Mouse (Mus musculus) ES-Bruce4 (cell line): Measurements from ENCODE around the gene Frmd4a. TPM values are rescaled to one million over a fixed set of nuclear protein-coding genes. Genes with fewer than 3 reads are reported as not detected.

Experiments used
- H3K27ac ChIP-seq: 2 replicates; pipeline ENCODE4 v1.5.1; 2012; ENCODE audit warnings: low read length, inconsistent platforms; ENCODE audit not compliant: insufficient read depth
- H3K27me3 ChIP-seq: 2 replicates; pipeline ENCODE4 v1.6.1; 2012; ENCODE audit warnings: mild to moderate bottlenecking, low read length, inconsistent platforms; ENCODE audit not compliant: control insufficient read depth, poor library complexity, insufficient read depth, severe bottlenecking
- H3K36me3 ChIP-seq: 2 replicates; pipeline ENCODE4 v1.6.1; 2012; ENCODE audit warnings: inconsistent platforms, mild to moderate bottlenecking, low read length, moderate library complexity; ENCODE audit not compliant: control insufficient read depth, poor library complexity, insufficient read depth, severe bottlenecking
- H3K4me1 ChIP-seq: one replicate; pipeline ENCODE4 v1.8.1; 2011; ENCODE audit warnings: low read length; ENCODE audit not compliant: control insufficient read depth, insufficient read depth
- H3K4me3 ChIP-seq: 2 replicates; pipeline ENCODE4 v1.5.1; 2011; ENCODE audit warnings: low read depth, mild to moderate bottlenecking, low read length
- H3K9ac ChIP-seq: 2 replicates; pipeline ENCODE4 v1.6.1; 2012; ENCODE audit warnings: low read depth, mild to moderate bottlenecking, inconsistent platforms; ENCODE audit not compliant: poor library complexity, severe bottlenecking
- H3K9me3 ChIP-seq: replicated peaks from 2 replicates; pipeline ENCODE4 v1.6.1; 2012; ENCODE audit warnings: mild to moderate bottlenecking, low read length, inconsistent platforms; ENCODE audit not compliant: control insufficient read depth, poor library complexity, insufficient read depth, severe bottlenecking
- CTCF ChIP-seq: IDR thresholded peaks from one replicate; pipeline ENCODE4 v1.8.1; 2011; ENCODE audit warnings: low read depth, low read length
- EP300 ChIP-seq: IDR thresholded peaks from 2 replicates; pipeline ENCODE4 v1.6.1; 2011; ENCODE audit warnings: low read depth, low read length; ENCODE audit not compliant: insufficient read depth
- POLR2A ChIP-seq: IDR thresholded peaks from one replicate; pipeline ENCODE4 v1.8.1; 2011; ENCODE audit warnings: low read length; ENCODE audit not compliant: insufficient read depth
- polyA plus RNA-seq: library from polyadenylated mRNA; stranded (reverse); fragments of >200 nt; gene quantifications from 2 replicates; pipeline ENCODE4 v1.2.4, GENCODE M21; 2011; ENCODE audit warnings: low read depth; ENCODE audit not compliant: missing spikeins, insufficient read depth, insufficient read length

Gene Frmd4a
- polyA plus RNA-seq, 1 experiment, result 5.6 TPM

- Histone ChIP-seq H3K27me3 (no peaks in the 10 kb centered on the region), H3K4me1 (no peaks in the 10 kb centered on the region), H3K27ac (no peak overlapping the region), H3K9ac (no peak overlapping the region), H3K36me3 (no peaks in the 10 kb centered on the region), H3K9me3 (no peaks in the 10 kb centered on the region), H3K4me3 (no peak overlapping the region)
- TF ChIP-seq EP300 (no peak), CTCF (no peak), POLR2A (no peak)
These were observed 167.5 kb downstream of the Frmd4a start for GRCm38 (mm10) chr2:4184991-4185390.

- H3K36me3 ChIP-seq, result no peaks in the 10 kb centered on the region
- H3K9ac ChIP-seq, result no peak overlapping the region
- H3K27ac ChIP-seq, result no peak overlapping the region
- H3K27me3 ChIP-seq, result no peaks in the 10 kb centered on the region
- no peaks in the 10 kb centered on the region for H3K9me3 ChIP-seq
- H3K4me3 ChIP-seq, result no peak overlapping the region
- TF ChIP-seq POLR2A (no peak), CTCF (no peak), EP300 (no peak)
- H3K4me1 ChIP-seq, result no peaks in the 10 kb centered on the region
These were observed 170.0 kb downstream of the Frmd4a start for GRCm38 (mm10) chr2:4187521-4187920.

GRCm38 (mm10) chr2:4188303-4188702 is 170.8 kb downstream of the Frmd4a start:
- no peaks in the 10 kb centered on the region for H3K4me1 ChIP-seq
- H3K9ac ChIP-seq, result no peak overlapping the region
- H3K4me3 ChIP-seq, result no peak overlapping the region
- no peak overlapping the region for H3K27ac ChIP-seq
- TF ChIP-seq POLR2A (no peak), CTCF (no peak), EP300 (no peak)
- H3K27me3 ChIP-seq, result no peaks in the 10 kb centered on the region
- no peaks in the 10 kb centered on the region for H3K9me3 ChIP-seq
- no peaks in the 10 kb centered on the region for H3K36me3 ChIP-seq

- no peaks in the 10 kb centered on the region for H3K4me1 ChIP-seq
- H3K36me3 ChIP-seq, result no peaks in the 10 kb centered on the region
- TF ChIP-seq POLR2A (no peak), EP300 (no peak), CTCF (no peak)
- no peak overlapping the region for H3K9ac ChIP-seq
- no peaks in the 10 kb centered on the region for H3K27me3 ChIP-seq
- H3K4me3 ChIP-seq, result no peak overlapping the region
- no peak overlapping the region for H3K27ac ChIP-seq
- no peaks in the 10 kb centered on the region for H3K9me3 ChIP-seq
These were observed 172.8 kb downstream of the Frmd4a start for GRCm38 (mm10) chr2:4190345-4190744.

GRCm38 (mm10) chr2:4190995-4191394 is 173.5 kb downstream of the Frmd4a start:
- H3K36me3 ChIP-seq, result no peaks in the 10 kb centered on the region
- no peaks in the 10 kb centered on the region for H3K27me3 ChIP-seq
- H3K27ac ChIP-seq, result no peak overlapping the region
- H3K4me3 ChIP-seq, result no peak overlapping the region
- H3K4me1 ChIP-seq, result no peaks in the 10 kb centered on the region
- H3K9ac ChIP-seq, result no peak overlapping the region
- TF ChIP-seq CTCF (no peak), EP300 (no peak), POLR2A (no peak)
- no peaks in the 10 kb centered on the region for H3K9me3 ChIP-seq

- TF ChIP-seq CTCF (no peak), POLR2A (no peak), EP300 (no peak)
- Histone ChIP-seq H3K4me1 (no peaks in the 10 kb centered on the region), H3K9ac (no peak overlapping the region), H3K4me3 (no peak overlapping the region), H3K36me3 (no peaks in the 10 kb centered on the region), H3K27ac (no peak overlapping the region), H3K27me3 (no peaks in the 10 kb centered on the region), H3K9me3 (no peaks in the 10 kb centered on the region)
These were observed 175.7 kb downstream of the Frmd4a start for GRCm38 (mm10) chr2:4193206-4193605.
